Mouse (Mus musculus) limb, embryonic 10.5 days (tissue): Measurements from ENCODE around the gene Olfr656. TPM values are rescaled to one million over a fixed set of nuclear protein-coding genes. Genes with fewer than 3 reads are reported as not detected.

Source experiments
- DNase-seq: peaks from one replicate; pipeline ENCODE4 v3.0.0-alpha.2; 2017; ENCODE audit warnings: low spot score
- H3K27ac ChIP-seq: fragments of 300-500 bp; sonication (generic); 2 replicates; pipeline ENCODE4 v1.5.1; 2016; ENCODE audit warnings: mild to moderate bottlenecking
- H3K27me3 ChIP-seq: fragments of 300-500 bp; sonication (generic); 2 replicates; pipeline ENCODE4 v1.6.1; 2016; ENCODE audit warnings: low read depth, mild to moderate bottlenecking; ENCODE audit not compliant: poor library complexity, severe bottlenecking
- H3K36me3 ChIP-seq: fragments of 300-500 bp; sonication (generic); 2 replicates; pipeline ENCODE4 v1.6.1; 2016; ENCODE audit warnings: mild to moderate bottlenecking, moderate library complexity
- H3K4me1 ChIP-seq: fragments of 300-500 bp; sonication (generic); 2 replicates; pipeline ENCODE4 v1.6.1; 2016
- H3K4me3 ChIP-seq: fragments of 300-500 bp; sonication (generic); 2 replicates; pipeline ENCODE4 v1.5.1; 2016; ENCODE audit warnings: mild to moderate bottlenecking, moderate library complexity
- H3K9me3 ChIP-seq: fragments of 300-500 bp; sonication (generic); replicated peaks from 2 replicates; pipeline ENCODE4 v1.6.1; 2016; ENCODE audit warnings: mild to moderate bottlenecking
- WGBS: fragments of 180-500 bp; shearing (Covaris S2); methylation state at CpG from one replicate; pipeline ENCODE4 v1.1.7; 2016; 5-methylcytosine and 5-hydroxymethylcytosine counted together
- polyA plus RNA-seq: library from polyadenylated mRNA; unstranded; fragments of >200 nt; fragmentation: Nextera tagmentation; extraction: Ambion mirVana; gene quantifications from 2 replicates; pipeline ENCODE4 v1.2.1, GENCODE M21; 2016

The Olfr656 gene
- polyA plus RNA-seq, result not detected in 2 replicates

DNA sequence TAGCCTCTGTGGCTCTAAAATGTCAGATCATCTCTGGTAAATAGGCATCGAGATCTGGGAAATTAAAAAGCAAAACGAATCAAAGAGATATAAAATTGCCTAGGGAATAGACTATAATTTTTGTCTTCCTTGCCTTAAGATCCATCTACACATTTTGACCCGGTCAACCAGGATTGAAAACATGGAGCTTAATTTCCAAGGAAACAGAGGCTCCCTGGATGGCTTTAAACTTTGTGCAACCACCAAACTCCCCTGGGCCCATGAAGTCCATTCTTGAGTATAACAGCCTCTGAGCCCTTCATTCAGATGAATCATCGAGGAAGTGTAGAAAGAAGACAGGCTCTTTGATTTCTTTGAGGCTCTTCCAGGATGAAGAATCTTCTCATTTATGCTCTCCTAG, at the start of gene Olfr656:
TSS of gene Olfr656 (plus strand) at position 301 of the 400 bp plus-strand sequence.
- 85% methylated on average over 4 of the region's 4 CpGs for WGBS
- Histone ChIP-seq H3K27ac (no peak within 1 kb of the TSS), H3K27me3 (no peaks in the 10 kb centered on the region), H3K4me3 (no peak within 1 kb of the TSS), H3K9me3 (no peaks in the 10 kb centered on the region), H3K36me3 (no peaks in the 10 kb centered on the region), H3K4me1 (no peaks in the 10 kb centered on the region)
- no peak for DNase-seq

DNA sequence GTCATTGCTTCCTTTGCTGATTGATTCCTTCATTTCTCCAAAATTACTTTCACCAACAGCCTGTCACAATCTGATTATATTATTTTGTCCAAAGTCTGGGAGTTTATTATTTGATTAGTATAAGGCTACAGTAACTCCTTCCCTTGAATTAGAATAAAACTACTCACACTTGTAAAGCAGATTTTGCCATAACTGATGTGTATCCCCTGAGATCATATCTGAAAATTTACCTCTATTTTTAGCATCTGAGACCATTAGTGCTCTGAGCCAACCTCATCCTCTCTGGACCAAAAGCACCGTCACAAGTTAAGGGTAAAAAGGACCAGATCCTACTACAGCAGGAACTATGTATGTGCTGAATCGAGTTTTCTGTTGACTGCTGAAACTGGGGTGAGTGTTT, 36.7 kb upstream of the Olfr656 start, which contains the start of gene Olfr653:
TSS of gene Olfr653 (plus strand) at position 301 of the 400 bp plus-strand sequence.
- WGBS, result 86% methylated on average over 2 of the region's 2 CpGs
- DNase-seq, result no peak
- Histone ChIP-seq H3K27me3 (no peaks in the 10 kb centered on the region), H3K27ac (no peak within 1 kb of the TSS), H3K4me1 (no peaks in the 10 kb centered on the region), H3K36me3 (no peaks in the 10 kb centered on the region), H3K4me3 (no peak within 1 kb of the TSS), H3K9me3 (no peaks in the 10 kb centered on the region)

DNA sequence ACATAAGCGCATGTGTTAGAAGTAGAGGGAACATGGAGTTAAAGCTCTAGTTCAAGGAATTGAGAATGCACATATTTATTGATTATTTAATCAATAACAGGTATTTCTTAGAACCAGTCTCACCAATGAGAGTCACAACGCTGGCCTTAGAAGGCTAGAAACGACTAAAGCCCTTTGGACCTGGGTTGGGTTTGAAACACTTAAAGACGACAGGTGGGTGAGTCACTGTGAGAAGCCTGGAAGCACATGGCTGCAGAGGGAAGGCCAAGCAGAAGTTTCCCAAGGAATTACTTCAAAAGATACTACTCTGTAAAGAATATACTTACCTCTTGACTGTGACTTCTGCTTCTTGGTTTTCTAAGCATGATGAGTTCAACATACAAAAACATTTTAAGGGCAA, 32.9 kb upstream of the Olfr656 start:
- 92% methylated on average over 4 of the region's 4 CpGs for WGBS

GRCm38 (mm10) chr7:104581429-104581828, 32.3 kb upstream of the Olfr656 start:
- H3K9me3 ChIP-seq, result no peaks in the 10 kb centered on the region
- no peaks in the 10 kb centered on the region for H3K27me3 ChIP-seq
- H3K4me1 ChIP-seq, result no peaks in the 10 kb centered on the region
- no peaks in the 10 kb centered on the region for H3K36me3 ChIP-seq
- H3K27ac ChIP-seq, result no peak overlapping the region
- WGBS, result 93% methylated on average over 4 of the region's 4 CpGs
- no peak for DNase-seq
- no peak overlapping the region for H3K4me3 ChIP-seq

More for the DNA sequence above, 32.9 kb upstream of the Olfr656 start:
- Histone ChIP-seq H3K27ac (no peak overlapping the region), H3K27me3 (no peaks in the 10 kb centered on the region), H3K4me1 (no peaks in the 10 kb centered on the region), H3K9me3 (no peaks in the 10 kb centered on the region), H3K4me3 (no peak overlapping the region), H3K36me3 (no peaks in the 10 kb centered on the region)
- DNase-seq, result no peak

DNA sequence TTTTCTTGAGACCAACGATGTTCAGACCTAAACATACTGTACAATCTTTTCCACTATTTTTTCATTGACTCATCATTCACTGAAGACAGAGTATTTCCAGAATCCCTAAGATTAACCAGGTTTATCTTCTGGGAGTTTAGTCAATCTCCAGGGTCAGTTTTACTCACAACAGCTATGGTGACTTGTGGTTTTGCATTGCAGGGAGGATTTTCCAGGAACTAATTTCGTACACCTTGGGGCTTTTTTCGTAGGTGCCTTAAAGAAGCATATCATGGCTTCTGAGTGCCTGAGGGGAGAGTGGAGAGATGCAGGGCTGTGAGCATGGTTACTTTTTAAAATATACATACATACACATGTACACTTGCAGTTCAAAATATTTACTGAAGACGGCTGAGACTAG, 27.0 kb upstream of the Olfr656 start, which contains the start of gene Olfr654:
TSS of gene Olfr654 (plus strand) at position 301 of the 400 bp plus-strand sequence.
- H3K27ac ChIP-seq, result no peak within 1 kb of the TSS
- no peaks in the 10 kb centered on the region for H3K27me3 ChIP-seq
- no peaks in the 10 kb centered on the region for H3K9me3 ChIP-seq
- no peak within 1 kb of the TSS for H3K4me3 ChIP-seq
- no peak for DNase-seq
- 91% methylated on average over 4 of the region's 4 CpGs for WGBS
- H3K36me3 ChIP-seq, result no peaks in the 10 kb centered on the region
- H3K4me1 ChIP-seq, result no peaks in the 10 kb centered on the region

GRCm38 (mm10) chr7:104588274-104588673, 25.5 kb upstream of the Olfr656 start:
- H3K4me1 ChIP-seq, result no peaks in the 10 kb centered on the region
- H3K27me3 ChIP-seq, result no peaks in the 10 kb centered on the region
- DNase-seq, result no peak
- H3K9me3 ChIP-seq, result no peaks in the 10 kb centered on the region
- H3K27ac ChIP-seq, result no peak overlapping the region
- no peak overlapping the region for H3K4me3 ChIP-seq
- no peaks in the 10 kb centered on the region for H3K36me3 ChIP-seq
- 88% methylated on average over 5 of the region's 5 CpGs for WGBS

DNA sequence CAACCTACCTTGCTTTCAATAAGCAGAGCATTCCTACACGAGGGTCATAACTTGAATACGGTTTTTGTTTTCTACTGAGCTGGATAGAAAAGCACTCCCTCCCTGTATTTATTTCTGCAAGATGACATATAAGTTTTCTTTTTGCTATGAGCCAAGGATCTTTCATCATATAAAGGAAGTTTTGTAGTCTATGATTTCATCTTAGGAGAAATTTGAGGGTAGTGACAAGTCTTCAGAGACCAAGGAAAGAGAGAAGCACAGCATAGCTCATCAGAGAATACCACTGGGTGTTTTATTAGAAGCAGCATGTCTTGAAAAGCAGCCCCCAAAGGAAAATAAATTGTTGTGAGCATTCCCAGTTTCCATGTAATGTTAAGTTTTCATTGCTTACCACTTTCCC, 12.1 kb upstream of the Olfr656 start, which contains the start of gene Olfr655:
TSS of gene Olfr655 (minus strand) at position 101 of the 400 bp plus-strand sequence.
- 90% methylated on average over 2 of the region's 2 CpGs for WGBS
- H3K27me3 ChIP-seq, result no peaks in the 10 kb centered on the region
- no peaks in the 10 kb centered on the region for H3K9me3 ChIP-seq
- no peaks in the 10 kb centered on the region for H3K4me1 ChIP-seq
- no peaks in the 10 kb centered on the region for H3K36me3 ChIP-seq
- no peak within 1 kb of the TSS for H3K4me3 ChIP-seq
- H3K27ac ChIP-seq, result no peak within 1 kb of the TSS
- DNase-seq, result no peak

DNA sequence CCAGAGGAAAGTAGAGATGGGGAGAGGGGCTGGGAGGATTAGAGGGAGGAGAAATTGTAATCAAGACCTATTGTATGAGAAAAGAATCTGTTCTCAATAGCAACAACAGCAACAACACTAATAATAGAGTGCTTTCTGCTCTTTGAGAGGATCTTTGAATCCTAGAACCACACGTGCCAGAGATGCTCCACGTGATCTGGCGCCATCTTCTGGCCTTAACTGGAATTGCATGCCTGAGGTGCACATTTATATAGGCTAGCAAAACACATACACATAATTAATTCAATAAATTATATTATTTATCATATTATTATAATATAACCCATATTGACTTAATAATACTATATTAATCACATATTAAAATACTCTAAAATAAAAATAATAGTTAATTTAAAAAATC, 10.6 kb upstream of the Olfr656 start:
- Histone ChIP-seq H3K4me1 (no peaks in the 10 kb centered on the region), H3K27me3 (no peaks in the 10 kb centered on the region), H3K9me3 (no peaks in the 10 kb centered on the region), H3K27ac (no peak overlapping the region), H3K4me3 (no peak overlapping the region), H3K36me3 (no peaks in the 10 kb centered on the region)
- peak; percentile 55 for DNase-seq
- 5% methylated on average over 3 of the region's 3 CpGs for WGBS

DNA sequence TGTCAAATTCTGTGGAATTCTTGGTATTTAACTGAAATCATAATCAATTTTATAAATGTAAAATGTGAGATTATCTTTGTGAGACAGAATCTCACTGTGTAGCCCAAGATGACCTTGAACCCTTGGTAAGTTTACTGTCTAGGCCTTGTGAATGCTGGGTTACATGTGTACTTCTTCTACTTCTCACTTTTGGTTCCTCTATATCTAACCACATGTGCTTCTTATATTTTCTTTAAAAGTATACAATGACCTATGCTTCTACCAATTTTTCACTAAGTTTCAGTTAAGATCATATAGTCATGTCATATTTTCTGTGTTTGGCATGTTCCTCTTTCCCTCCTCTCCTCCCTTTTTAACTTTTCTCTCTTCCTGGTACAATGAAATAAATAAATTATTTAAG, 9.0 kb upstream of the Olfr656 start:
- no peaks in the 10 kb centered on the region for H3K4me1 ChIP-seq
- no peak overlapping the region for H3K27ac ChIP-seq
- H3K27me3 ChIP-seq, result no peaks in the 10 kb centered on the region
- no peaks in the 10 kb centered on the region for H3K36me3 ChIP-seq
- no peak overlapping the region for H3K4me3 ChIP-seq
- no peak for DNase-seq
- H3K9me3 ChIP-seq, result no peaks in the 10 kb centered on the region

GRCm38 (mm10) chr7:104624494-104624893, 10.7 kb downstream of the Olfr656 start, which contains the start of gene Olfr657:
Gene Olfr657, plus strand, starts transcription at chr7:104624794.
- Histone ChIP-seq H3K9me3 (no peaks in the 10 kb centered on the region), H3K4me3 (no peak within 1 kb of the TSS), H3K27me3 (no peaks in the 10 kb centered on the region), H3K4me1 (no peaks in the 10 kb centered on the region), H3K27ac (no peak within 1 kb of the TSS), H3K36me3 (no peaks in the 10 kb centered on the region)
- DNase-seq, result no peak

DNA sequence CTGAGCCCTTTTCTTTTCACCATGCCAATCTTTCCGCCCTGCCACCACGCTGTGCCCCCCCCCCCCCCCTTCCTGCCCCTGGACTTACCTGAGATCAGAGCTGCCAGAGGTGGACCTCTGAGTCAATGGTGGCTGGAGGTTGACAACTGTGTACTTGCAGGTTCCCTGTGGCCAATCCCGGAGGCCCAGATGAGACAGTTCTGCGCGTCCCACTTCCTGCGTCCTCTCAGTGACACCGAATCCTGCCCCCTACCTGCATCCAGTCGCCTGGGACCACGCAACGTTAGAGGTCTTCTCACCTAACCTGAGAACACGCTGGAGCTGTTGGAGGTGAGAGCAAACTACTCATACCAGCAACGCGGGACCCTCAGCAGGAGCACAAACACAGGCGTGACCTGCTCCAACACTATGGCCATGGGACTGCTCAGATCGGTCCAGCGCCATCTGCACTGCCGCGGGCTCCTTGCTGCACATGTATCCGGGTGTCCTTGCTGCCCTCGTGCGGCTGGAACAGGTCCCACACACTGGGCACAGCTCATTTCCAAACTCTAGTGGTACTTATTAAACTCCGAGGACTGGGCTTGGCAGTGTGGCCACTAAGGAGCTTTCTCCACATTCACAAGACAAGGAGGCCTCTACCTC, 33.2 kb downstream of the Olfr656 start, which contains the start of gene Olfr658:
TSS of gene Olfr658 (minus strand) at position 465 of the 642 bp plus-strand sequence.
- H3K27ac ChIP-seq, result no peak within 1 kb of the TSS

GRCm38 (mm10) chr7:104666453-104666852, 52.7 kb downstream of the Olfr656 start, which contains the start of gene Olfr659:
Gene Olfr659, plus strand, starts transcription at chr7:104666753.
- H3K9me3 ChIP-seq, result no peaks in the 10 kb centered on the region
- no peak within 1 kb of the TSS for H3K4me3 ChIP-seq
- 95% methylated on average over 3 of the region's 3 CpGs for WGBS
- no peak within 1 kb of the TSS for H3K27ac ChIP-seq
- H3K4me1 ChIP-seq, result no peaks in the 10 kb centered on the region
- no peak for DNase-seq
- no peaks in the 10 kb centered on the region for H3K27me3 ChIP-seq
- H3K36me3 ChIP-seq, result no peaks in the 10 kb centered on the region

More for the DNA sequence above, 33.2 kb downstream of the Olfr656 start, which contains the start of gene Olfr658:
- Histone ChIP-seq H3K4me3 (peak within 1 kb of the TSS; percentile 39), H3K27me3 (no peaks in the 10 kb centered on the region), H3K9me3 (no peaks in the 10 kb centered on the region), H3K4me1 (no peaks in the 10 kb centered on the region), H3K36me3 (no peaks in the 10 kb centered on the region)
- DNase-seq, result peak; percentile 68
- 32% methylated on average over 20 of the region's 22 CpGs for WGBS
